Mouse (Mus musculus) thymus, postnatal 4 days (tissue): ENCODE data around the gene Gm28053.
A peak's percentile ranks its signal among the peaks of the same experiment; 100 is the strongest.
"Not testable (repeated sequence)": the region's sequence is repeated elsewhere in the genome, so short reads cannot be mapped to it uniquely, and the experiment has no call there.

ENCODE experiments used
- DNase-seq: peaks from one replicate; pipeline ENCODE4 v3.0.0; 2021

The Gm28053 gene

DNA sequence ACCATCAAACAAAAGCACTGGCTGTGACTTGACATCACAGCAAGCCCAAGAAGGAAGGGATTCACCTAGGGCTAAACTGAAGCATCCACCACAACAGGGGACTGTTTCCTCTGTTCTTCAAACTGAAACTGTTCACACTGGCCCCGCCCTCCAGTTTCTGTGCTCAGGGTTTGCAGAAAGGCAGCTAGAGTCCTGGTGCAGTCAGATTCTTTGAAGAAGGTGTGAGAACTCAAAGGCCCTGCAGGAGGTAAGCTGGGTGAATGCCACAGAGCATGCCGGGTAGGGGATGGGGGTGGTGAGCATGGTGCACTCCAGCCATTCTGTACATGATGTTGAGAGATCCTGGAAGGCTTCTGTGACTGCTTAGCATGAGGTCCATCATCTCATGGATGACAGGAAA, at the start of gene Gm28053, which contains the start of gene Gimap7:
TSS of gene Gm28053 (plus strand) at position 153 of the 400 bp plus-strand sequence.
TSS of gene Gimap7 (plus strand) at position 167 of the 400 bp plus-strand sequence.
- DNase-seq: peak; percentile 81

- peak; percentile 8 for DNase-seq
Observed at GRCm38 (mm10) chr6:48669446-48669969, 48.9 kb upstream of the Gm28053 start.

GRCm38 (mm10) chr6:48674291-48675058, 43.9 kb upstream of the Gm28053 start:
- peak; percentile 38 for DNase-seq

DNA sequence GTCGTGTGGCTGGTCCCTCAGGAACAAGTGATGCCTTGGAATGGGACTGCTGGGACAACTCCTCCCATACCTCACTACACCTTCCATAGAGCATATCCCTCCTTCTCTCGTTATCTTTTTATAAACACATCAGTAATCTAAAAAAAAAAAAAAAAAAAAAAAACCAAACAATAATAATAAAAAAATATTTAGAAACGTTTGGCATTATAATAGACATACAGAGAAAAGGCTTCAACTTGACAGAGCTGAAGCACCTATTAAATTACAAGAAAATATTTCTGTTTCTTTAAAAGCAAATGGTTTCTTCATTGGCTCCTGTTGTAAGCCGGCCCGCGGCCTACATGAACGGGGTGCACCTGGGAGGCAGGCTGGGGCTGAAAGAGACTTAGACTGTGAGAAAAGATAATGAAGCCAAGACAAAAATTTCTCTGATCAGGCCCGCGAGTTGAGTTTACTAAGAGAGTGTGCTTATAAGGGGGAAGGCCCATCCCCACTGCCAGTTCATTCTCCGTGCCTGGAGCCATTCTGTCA, 42.9 kb upstream of the Gm28053 start:
- DNase-seq: peak; percentile 69

- peak; percentile 89 for DNase-seq
Observed at GRCm38 (mm10) chr6:48675931-48676859, 42.2 kb upstream of the Gm28053 start, which contains the start of gene Gimap9. Gene Gimap9 (plus strand): TSS chr6:48676129.

DNA sequence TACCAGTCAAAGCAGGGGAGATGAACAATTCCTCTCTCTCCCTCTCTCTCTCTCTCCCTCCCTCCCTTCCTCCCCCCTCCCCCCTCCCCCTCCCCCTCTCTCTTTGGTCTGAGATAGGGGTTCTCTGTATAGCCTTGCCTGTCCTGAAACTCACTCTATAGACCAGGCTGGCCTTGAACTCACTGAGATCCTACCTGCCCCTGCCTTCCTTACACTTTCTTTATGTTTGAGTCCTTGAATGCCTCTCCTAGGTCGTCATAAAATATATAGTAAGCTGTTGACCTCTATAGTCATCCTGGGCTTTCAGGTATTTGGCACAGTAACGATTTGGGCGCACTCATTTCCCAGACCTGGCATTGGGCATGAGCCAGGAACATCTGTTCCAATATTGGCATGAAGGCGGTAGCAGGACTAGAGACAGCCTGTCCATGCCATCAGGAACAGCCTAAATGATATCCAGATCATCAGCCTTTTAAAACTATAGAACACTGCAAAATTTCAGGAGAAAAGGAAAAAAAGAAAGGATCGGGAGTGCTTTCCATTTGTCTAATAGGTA, 41.5 kb upstream of the Gm28053 start:
- DNase-seq: peak; percentile 15

GRCm38 (mm10) chr6:48677492-48678345, 40.7 kb upstream of the Gm28053 start:
- peak; percentile 44 for DNase-seq

GRCm38 (mm10) chr6:48678391-48678790, 40.0 kb upstream of the Gm28053 start:
- DNase-seq: no peak

DNA sequence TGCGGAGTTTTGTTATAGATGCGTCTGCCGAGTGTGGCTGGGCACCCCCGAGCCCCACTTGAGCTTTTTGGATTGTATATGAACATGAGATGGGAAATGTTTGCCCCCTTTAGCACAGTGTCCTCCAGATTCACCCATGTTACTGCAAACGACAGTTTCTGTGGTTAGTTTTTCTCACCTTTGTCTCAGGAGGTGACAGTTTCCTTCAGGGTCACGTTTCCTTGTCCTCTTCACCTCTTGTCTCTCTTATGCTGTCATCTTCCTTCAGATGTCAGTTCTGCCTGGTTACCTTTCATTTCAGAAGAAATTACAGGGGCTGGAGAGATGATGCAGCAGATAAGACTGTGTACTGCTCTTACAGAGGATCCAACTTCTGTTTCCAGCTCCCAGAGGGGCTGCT, 38.7 kb upstream of the Gm28053 start:
- DNase-seq: no peak

DNA sequence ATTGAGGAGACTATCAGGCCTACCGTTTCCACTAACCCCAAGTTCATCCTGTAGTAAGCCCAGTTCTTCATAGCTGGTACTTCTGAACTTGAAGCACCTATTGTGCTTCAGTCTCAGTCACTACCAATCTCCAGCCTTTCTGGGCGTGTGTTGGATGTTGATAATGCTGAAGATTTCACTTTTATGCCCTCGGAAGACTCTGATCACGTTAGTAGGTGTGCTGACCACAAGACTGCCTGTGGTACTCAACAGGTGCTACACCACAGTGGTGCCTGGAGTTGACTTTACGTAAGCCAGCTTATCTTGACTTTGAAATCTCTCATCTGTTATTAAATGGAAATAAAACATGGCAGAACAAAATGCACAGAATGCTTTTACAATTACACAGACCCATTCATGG, 38.0 kb upstream of the Gm28053 start:
- DNase-seq: peak; percentile 17

- peak; percentile 11 for DNase-seq
Observed at GRCm38 (mm10) chr6:48681472-48682090, 36.8 kb upstream of the Gm28053 start.

GRCm38 (mm10) chr6:48682271-48682670, 36.1 kb upstream of the Gm28053 start:
- no peak for DNase-seq

GRCm38 (mm10) chr6:48683263-48683821, 35.1 kb upstream of the Gm28053 start:
- DNase-seq: not testable (repeated sequence)

- peak; percentile 21 for DNase-seq
Observed at GRCm38 (mm10) chr6:48684319-48684718, 34.1 kb upstream of the Gm28053 start, which contains the start of gene Gimap4. Gene Gimap4 (plus strand): TSS chr6:48684549.

DNA sequence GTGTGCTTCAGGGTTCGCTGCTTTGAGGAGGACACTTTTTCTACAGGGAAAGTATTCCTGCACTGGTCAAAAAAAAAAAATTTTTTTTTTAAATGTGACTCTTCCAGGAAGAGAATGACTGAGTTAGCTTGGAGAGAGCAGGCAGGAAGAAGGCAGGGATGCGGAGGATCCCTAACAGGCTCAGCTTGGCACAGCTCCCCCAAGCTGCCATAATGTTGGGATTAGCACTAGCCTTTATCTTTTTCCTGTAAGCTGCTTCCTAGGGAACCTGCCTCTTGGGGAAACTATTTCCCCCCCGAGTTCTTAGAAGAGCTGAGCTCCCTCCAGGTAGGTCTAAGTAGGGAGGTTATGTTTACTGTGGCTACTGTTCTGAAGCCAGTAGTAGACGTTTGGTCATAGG, 33.6 kb upstream of the Gm28053 start:
- DNase-seq: peak; percentile 6

DNA sequence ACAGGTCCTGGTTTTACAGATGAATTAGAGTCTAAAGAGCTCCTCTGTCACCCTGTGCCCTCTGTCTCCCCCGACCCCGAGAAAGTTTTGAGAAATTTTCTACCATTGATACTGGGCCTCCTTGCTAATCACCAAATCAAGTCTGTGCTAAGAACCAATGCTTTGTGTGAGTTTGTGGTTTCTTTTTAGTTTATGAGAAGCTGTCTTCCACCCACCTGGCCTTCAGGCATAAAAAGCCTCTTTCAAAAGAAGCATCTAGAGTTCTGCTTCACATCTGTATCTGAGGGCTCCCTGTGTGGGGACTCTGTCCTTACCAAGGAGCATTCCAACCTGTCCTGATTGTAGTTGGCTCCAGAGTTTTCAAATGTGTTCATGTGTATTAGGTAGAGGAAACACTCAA, 33.2 kb upstream of the Gm28053 start:
- peak; percentile 13 for DNase-seq

- DNase-seq: peak; percentile 25
Observed at GRCm38 (mm10) chr6:48685694-48686665, 32.4 kb upstream of the Gm28053 start.

DNA sequence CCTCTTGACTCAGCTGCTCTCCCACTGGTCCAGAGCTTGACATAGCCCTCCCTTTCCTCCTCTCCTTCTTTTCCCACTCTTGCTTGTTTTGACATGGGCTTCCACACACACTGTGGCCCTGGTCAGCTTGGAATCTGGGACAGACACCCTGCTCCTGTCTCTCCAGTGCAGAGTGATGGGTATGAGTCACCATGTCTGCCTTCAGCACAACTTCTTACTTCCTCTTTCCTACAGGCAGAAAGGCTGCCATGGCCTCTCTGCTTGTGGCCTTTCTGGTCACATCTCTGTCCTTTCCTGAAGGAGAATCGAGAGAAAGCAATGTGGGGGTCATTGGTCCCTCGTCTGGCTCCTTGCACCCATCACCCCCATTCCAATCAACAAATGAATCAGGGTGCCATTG, 31.3 kb upstream of the Gm28053 start:
- DNase-seq: no peak

- no peak for DNase-seq
Observed at GRCm38 (mm10) chr6:48689320-48689719, 29.1 kb upstream of the Gm28053 start.

- DNase-seq: no peak
Observed at GRCm38 (mm10) chr6:48692962-48693361, 25.4 kb upstream of the Gm28053 start.
